8 mouse cellular contexts compared by ENCODE assay signal in genomic region chr19:46357344-46358280, GRCm38 (mm10). TPM values are rescaled to one million over a fixed set of nuclear protein-coding genes. Genes with fewer than 3 reads are reported as not detected.
A peak's percentile ranks its signal among the peaks of the same experiment; 100 is the strongest.
DNase-seq lines count a peak whose midpoint lies in the region; ATAC-seq and TF ChIP-seq lines count a peak whose summit lies in the region.

No protein-coding gene starts in this region.

- no peak for TF ChIP-seq POLR2A in testis, adult 2 months (IDR thresholded peaks at IDR 0.05; ENCODE audit: control insufficient read depth, low read depth, low read length)

- no peak for DNase-seq in testis, postnatal 10 days (ENCODE audit: low spot score)
- DNase-seq in limb, embryonic 11.5 days (ENCODE audit: low spot score), result no peak
- no peak for DNase-seq in adipocyte (ENCODE audit: low spot score)
- no peak for DNase-seq in gastrocnemius, postnatal 4 days (ENCODE audit: low spot score in 2 of 2)
- DNase-seq in right cerebral cortex, postnatal 10 days (ENCODE audit: low spot score in 2 of 2), result no peak

- no peak overlapping the region; the same call in 1 of the 2 replicates for H3K4me3 ChIP-seq in testis, adult 2 months (ENCODE audit: control insufficient read depth, low read depth, low read length)
- H3K4me3 ChIP-seq in heart, embryonic 11.5 days (ENCODE audit: low read depth, low read length), result peak overlapping the region; percentile 51
- peak overlapping the region; percentile 37; the same call in 1 of the 2 replicates for H3K4me3 ChIP-seq in limb, embryonic 11.5 days (ENCODE audit: low read depth, low read length)
- H3K4me3 ChIP-seq in midbrain, embryonic 12.5 days, result peak overlapping the region; percentile 52

- peak overlapping the region; percentile 66 for H3K9ac ChIP-seq in heart, embryonic 11.5 days (ENCODE audit: low read depth, low read length)
- H3K9ac ChIP-seq in limb, embryonic 11.5 days (ENCODE audit: low read length), result peak overlapping the region; percentile 58; the same call in 1 of the 2 replicates
- H3K9ac ChIP-seq in midbrain, embryonic 12.5 days (replicated peaks), result peak overlapping the region; percentile 72; the same call in 1 of the 2 replicates

- peak overlapping the region; percentile 86 for H3K4me2 ChIP-seq in heart, embryonic 11.5 days
- H3K4me2 ChIP-seq in limb, embryonic 11.5 days (ENCODE audit: low read depth, severe bottlenecking), result peak overlapping the region; percentile 68
- H3K4me2 ChIP-seq in midbrain, embryonic 12.5 days (replicated peaks), result peak overlapping the region; percentile 86

- no peaks in the 10 kb centered on the region for H3K36me3 ChIP-seq in testis, adult 2 months (ENCODE audit: control insufficient read depth, insufficient read depth, low read length)
- H3K36me3 ChIP-seq in heart, embryonic 11.5 days (ENCODE audit: control insufficient read depth, insufficient read depth, low read length), result no peaks in the 10 kb centered on the region
- no peaks in the 10 kb centered on the region for H3K36me3 ChIP-seq in limb, embryonic 11.5 days (ENCODE audit: control insufficient read depth, insufficient read depth, low read length)
- H3K36me3 ChIP-seq in midbrain, embryonic 12.5 days, result no peaks in the 10 kb centered on the region

- no peaks in the 10 kb centered on the region for H3K9me3 ChIP-seq in heart, embryonic 11.5 days (replicated peaks; ENCODE audit: control insufficient read depth, low read length)
- H3K9me3 ChIP-seq in limb, embryonic 11.5 days (ENCODE audit: control insufficient read depth, low read length), result no peaks in the 10 kb centered on the region
- H3K9me3 ChIP-seq in midbrain, embryonic 12.5 days, result no peaks in the 10 kb centered on the region

- no peak for TF ChIP-seq CTCF in testis, adult 2 months (IDR thresholded peaks at IDR 0.05; ENCODE audit: control insufficient read depth, insufficient read depth, insufficient replicate concordance, low read depth, low read length)

- no peaks in the 10 kb centered on the region for H3K27me3 ChIP-seq in testis, adult 2 months (ENCODE audit: control insufficient read depth, insufficient read depth, low read length)
- peaks cover 20% of the 10 kb centered on the region for H3K27me3 ChIP-seq in heart, embryonic 11.5 days (ENCODE audit: control insufficient read depth, insufficient read depth, low read length)
- peaks cover 15% of the 10 kb centered on the region for H3K27me3 ChIP-seq in limb, embryonic 11.5 days (ENCODE audit: control insufficient read depth, insufficient read depth, low read length)
- peaks cover 32% of the 10 kb centered on the region for H3K27me3 ChIP-seq in midbrain, embryonic 12.5 days

- ATAC-seq in heart, embryonic 11.5 days (replicated peaks; ENCODE audit: insufficient number of reproducible peaks, low FRiP score, low TSS enrichment), result no peak
- ATAC-seq in limb, embryonic 11.5 days (ENCODE audit: insufficient number of reproducible peaks, low FRiP score, low TSS enrichment, low read depth), result no peak
- no peak for ATAC-seq in midbrain, embryonic 12.5 days (ENCODE audit: low FRiP score, low read depth)

- 19% methylated on average over 25 of the region's 25 CpGs for WGBS in heart, embryonic 11.5 days (ENCODE audit: insufficient replicate concordance)
- WGBS in limb, embryonic 11.5 days, result 20% methylated on average over 25 of the region's 25 CpGs
- 18% methylated on average over 25 of the region's 25 CpGs for WGBS in midbrain, embryonic 12.5 days

- H3K27ac ChIP-seq in testis, adult 2 months (ENCODE audit: control insufficient read depth, insufficient read depth, low read depth, low read length), result peak overlapping the region; percentile 54; the same call in 1 of the 2 replicates
- no peak overlapping the region for H3K27ac ChIP-seq in heart, embryonic 11.5 days (ENCODE audit: low read depth, low read length)
- H3K27ac ChIP-seq in limb, embryonic 11.5 days (replicated peaks; ENCODE audit: low read depth, low read length), result no peak overlapping the region
- no peak overlapping the region for H3K27ac ChIP-seq in midbrain, embryonic 12.5 days (replicated peaks)

- no peaks in the 10 kb centered on the region; the same call in 1 of the 2 replicates for H3K4me1 ChIP-seq in testis, adult 2 months (ENCODE audit: control insufficient read depth, insufficient read depth, low read length)
- peaks cover 5% of the 10 kb centered on the region for H3K4me1 ChIP-seq in heart, embryonic 11.5 days (ENCODE audit: control insufficient read depth, insufficient read depth, low read length)
- peaks cover 2% of the 10 kb centered on the region; the same call in 1 of the 2 replicates for H3K4me1 ChIP-seq in limb, embryonic 11.5 days (ENCODE audit: control insufficient read depth, insufficient read depth, low read length)
- H3K4me1 ChIP-seq in midbrain, embryonic 12.5 days, result peaks cover 7% of the 10 kb centered on the region

RNA-seq across cellular contexts. Expression of gene 2310034G01Rik, which starts 7.5 kb away (rescaled TPM):
- polyA plus RNA-seq in testis, adult 2 months (2012; rRNA removed), result 0.49 and 0.88 TPM in 2 replicates
- 0.90 and 1.0 TPM in 2 replicates for polyA plus RNA-seq in heart, embryonic 11.5 days (2014; fragmentation: Nextera tagmentation; extraction: Ambion mirVana)
- polyA plus RNA-seq in limb, embryonic 11.5 days (2014; fragmentation: Nextera tagmentation; extraction: Ambion mirVana), result 1.2 and 1.8 TPM in 2 replicates
- polyA plus RNA-seq in midbrain, embryonic 12.5 days (2016; fragmentation: Nextera tagmentation; extraction: Ambion mirVana), result 1.4 TPM in 2 replicates
- under 1 TPM; 0.59 to 0.70 TPM for total RNA-seq in gastrocnemius, postnatal 4 days (2021)

RNA-seq across cellular contexts. Expression of gene Mfsd13a, which starts 16.7 kb away (rescaled TPM):
- polyA plus RNA-seq in testis, adult 2 months (2012; rRNA removed), result 20.0 and 24.3 TPM in 2 replicates
- 3.1 and 4.0 TPM in 2 replicates for polyA plus RNA-seq in heart, embryonic 11.5 days (2014; fragmentation: Nextera tagmentation; extraction: Ambion mirVana)
- 5.3 and 5.7 TPM in 2 replicates for polyA plus RNA-seq in limb, embryonic 11.5 days (2014; fragmentation: Nextera tagmentation; extraction: Ambion mirVana)
- polyA plus RNA-seq in midbrain, embryonic 12.5 days (2016; fragmentation: Nextera tagmentation; extraction: Ambion mirVana), result 6.5 and 7.1 TPM in 2 replicates
- 1 to 10 TPM; 1.7 to 2.5 TPM for total RNA-seq in gastrocnemius, postnatal 4 days (2021)

RNA-seq across cellular contexts. Expression of gene Cuedc2, which starts 19.1 kb away (rescaled TPM):
- polyA plus RNA-seq in testis, adult 2 months (2012; rRNA removed), result 24.5 and 28.4 TPM in 2 replicates
- polyA plus RNA-seq in heart, embryonic 11.5 days (2014; fragmentation: Nextera tagmentation; extraction: Ambion mirVana), result 124 and 139 TPM in 2 replicates
- polyA plus RNA-seq in limb, embryonic 11.5 days (2014; fragmentation: Nextera tagmentation; extraction: Ambion mirVana), result 163 and 179 TPM in 2 replicates
- 228 and 237 TPM in 2 replicates for polyA plus RNA-seq in midbrain, embryonic 12.5 days (2016; fragmentation: Nextera tagmentation; extraction: Ambion mirVana)
- 100 to 1,000 TPM; 106 to 120 TPM for total RNA-seq in gastrocnemius, postnatal 4 days (2021)

RNA-seq across cellular contexts. Expression of gene Fbxl15, which starts 29.6 kb away (rescaled TPM):
- polyA plus RNA-seq in testis, adult 2 months (2012; rRNA removed), result 21.5 and 23.5 TPM in 2 replicates
- polyA plus RNA-seq in heart, embryonic 11.5 days (2014; fragmentation: Nextera tagmentation; extraction: Ambion mirVana), result 9.6 and 9.7 TPM in 2 replicates
- 10.9 and 15.1 TPM in 2 replicates for polyA plus RNA-seq in limb, embryonic 11.5 days (2014; fragmentation: Nextera tagmentation; extraction: Ambion mirVana)
- polyA plus RNA-seq in midbrain, embryonic 12.5 days (2016; fragmentation: Nextera tagmentation; extraction: Ambion mirVana), result 27.6 and 32.6 TPM in 2 replicates
- 1 to 10 TPM; 4.4 to 5.1 TPM for total RNA-seq in gastrocnemius, postnatal 4 days (2021)

RNA-seq across cellular contexts. Expression of gene Psd, which starts 30.7 kb away (rescaled TPM):
- polyA plus RNA-seq in testis, adult 2 months (2012; rRNA removed), result 53.7 and 65.2 TPM in 2 replicates
- polyA plus RNA-seq in heart, embryonic 11.5 days (2014; fragmentation: Nextera tagmentation; extraction: Ambion mirVana), result 8.8 and 9.1 TPM in 2 replicates
- 1.3 and 1.7 TPM in 2 replicates for polyA plus RNA-seq in limb, embryonic 11.5 days (2014; fragmentation: Nextera tagmentation; extraction: Ambion mirVana)
- 31.4 and 31.9 TPM in 2 replicates for polyA plus RNA-seq in midbrain, embryonic 12.5 days (2016; fragmentation: Nextera tagmentation; extraction: Ambion mirVana)
- total RNA-seq in gastrocnemius, postnatal 4 days (2021), result 1 to 10 TPM; 2.0 to 2.9 TPM
